Mouse (Mus musculus) G1E (cell line): ENCODE results near the gene Abca1. TPM values are rescaled to one million over a fixed set of nuclear protein-coding genes. Genes with fewer than 3 reads are reported as not detected.

ENCODE experiments used
- ATAC-seq: 2 replicates; pipeline ENCODE4 v1.8.0; 2016; ENCODE audit warnings: mild to moderate bottlenecking; ENCODE audit not compliant: insufficient number of reproducible peaks, poor library complexity, low FRiP score, severe bottlenecking; ENCODE audit errors: extremely low read depth
- DNase-seq: peaks from one replicate; pipeline ENCODE4 v3.0.0; 2012; ENCODE audit warnings: low spot score
- H3K27me3 ChIP-seq: 2 replicates; pipeline ENCODE4 v1.6.1; 2012; ENCODE audit warnings: mild to moderate bottlenecking, low read length, inconsistent platforms; ENCODE audit not compliant: insufficient read depth
- H3K36me3 ChIP-seq: replicated peaks from 2 replicates; pipeline ENCODE3; 2012; ENCODE audit warnings: mild to moderate bottlenecking, inconsistent platforms
- H3K4me1 ChIP-seq: 2 replicates; pipeline ENCODE4 v1.6.1; 2012; ENCODE audit warnings: low read depth, low read length, inconsistent platforms, mixed read lengths; ENCODE audit not compliant: insufficient read depth
- H3K4me3 ChIP-seq: 2 replicates; pipeline ENCODE4 v1.5.1; 2012; ENCODE audit warnings: low read depth, mild to moderate bottlenecking, inconsistent platforms, low read length, moderate library complexity, mixed read lengths
- H3K9me3 ChIP-seq: replicated peaks from 2 replicates; pipeline ENCODE4 v1.6.1; 2012; ENCODE audit warnings: inconsistent platforms
- CTCF ChIP-seq: IDR thresholded peaks from 2 replicates; pipeline ENCODE4 v1.5.1; 2012; ENCODE audit warnings: low read depth, low read length, inconsistent platforms, mixed read lengths
- GATA1 ChIP-seq: IDR thresholded peaks from 2 replicates; pipeline ENCODE4 v1.6.1; 2012; ENCODE audit warnings: borderline replicate concordance, low read length, inconsistent platforms, mixed read lengths
- GATA2 ChIP-seq: IDR thresholded peaks from 2 replicates; pipeline ENCODE4 v1.6.1; 2012; ENCODE audit warnings: low read depth, low read length, inconsistent platforms, borderline replicate concordance
- POLR2AphosphoS5 ChIP-seq: IDR thresholded peaks from 2 replicates; pipeline ENCODE4 v1.6.1; 2012; ENCODE audit warnings: low read depth, low read length, inconsistent platforms; ENCODE audit not compliant: insufficient replicate concordance
- TAL1 ChIP-seq: conservative IDR thresholded peaks from 2 replicates; pipeline ENCODE4 v1.6.1; 2012; ENCODE audit warnings: low read depth, low read length, inconsistent platforms, mixed read lengths
- polyA plus RNA-seq: library from polyadenylated mRNA; stranded (reverse); fragments of >175 nt; gene quantifications from 2 replicates; pipeline ENCODE4 v1.2.3, GENCODE M21; 2012
- total RNA-seq, 2 experiments: library from RNA; stranded (forward) in 1 of 2; stranded (reverse) in 1 of 2; fragments of 200-1000 nt in 1 of 2; fragments of >200 nt in 1 of 2; fragmentation: Nextera tagmentation in 1 of 2; gene quantifications; 2 replicates each; pipeline ENCODE4 v1.2.3; 2014 to 2017

Abca1 gene
- total and polyA plus RNA-seq, 3 experiments = 2.1 to 23.0 (median 4.6) TPM

DNA sequence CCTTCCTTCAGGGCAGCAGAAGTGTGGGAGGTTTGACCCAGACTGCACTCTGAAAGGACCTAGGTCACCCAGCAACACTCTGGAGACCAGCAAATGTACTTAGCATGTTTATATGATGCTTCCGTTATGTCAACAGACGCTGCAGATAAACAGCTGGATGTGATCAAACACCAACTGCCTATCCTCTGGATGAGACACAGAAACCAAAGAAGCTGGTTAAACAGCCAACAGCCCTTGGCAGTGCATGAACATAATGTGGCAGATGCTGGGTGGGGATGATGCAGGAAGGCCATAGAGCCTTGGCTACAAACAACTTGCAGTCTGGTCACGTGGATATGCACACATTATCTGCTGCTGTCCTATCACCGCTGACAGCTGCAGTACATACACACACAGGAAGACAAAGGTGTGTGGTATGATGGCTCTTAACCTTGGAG lies 47.8 kb downstream of the Abca1 start:
- Histone ChIP-seq H3K27me3 (no peaks in the 10 kb centered on the region), H3K36me3 (peaks cover 81% of the 10 kb centered on the region), H3K4me1 (peaks cover 43% of the 10 kb centered on the region), H3K9me3 (no peaks in the 10 kb centered on the region), H3K4me3 (no peak overlapping the region)
- TF ChIP-seq CTCF (no peak), GATA2 (no peak), GATA1 (no peak), TAL1 (no peak), POLR2AphosphoS5 (no peak)
- DNase-seq = no peak
- peak; percentile 41 for ATAC-seq

DNA sequence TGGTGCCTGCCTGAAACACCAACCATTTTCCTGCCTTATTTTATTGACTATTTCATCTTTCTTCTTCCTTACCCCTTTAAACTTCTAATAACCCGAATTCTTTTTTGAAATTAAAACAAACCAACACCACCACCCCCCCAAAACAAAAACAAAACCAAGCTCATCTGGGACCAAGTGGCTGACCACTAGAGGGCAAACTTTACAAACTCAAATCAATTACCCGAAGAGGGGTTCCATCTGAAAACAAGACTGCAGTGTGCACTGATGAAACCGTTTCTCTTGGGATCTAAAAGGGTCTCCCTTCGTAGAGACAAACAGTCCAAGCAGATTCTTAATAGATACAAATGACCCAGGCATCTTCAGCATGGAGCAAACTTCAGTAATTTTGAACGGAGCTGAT lies 49.3 kb downstream of the Abca1 start:
- DNase-seq = no peak
- Histone ChIP-seq H3K4me3 (no peak overlapping the region), H3K9me3 (no peaks in the 10 kb centered on the region), H3K36me3 (peaks cover 82% of the 10 kb centered on the region), H3K27me3 (no peaks in the 10 kb centered on the region), H3K4me1 (peaks cover 27% of the 10 kb centered on the region)
- ATAC-seq = no peak
- TF ChIP-seq GATA2 (no peak), GATA1 (no peak), CTCF (no peak), TAL1 (no peak), POLR2AphosphoS5 (no peak)

DNA sequence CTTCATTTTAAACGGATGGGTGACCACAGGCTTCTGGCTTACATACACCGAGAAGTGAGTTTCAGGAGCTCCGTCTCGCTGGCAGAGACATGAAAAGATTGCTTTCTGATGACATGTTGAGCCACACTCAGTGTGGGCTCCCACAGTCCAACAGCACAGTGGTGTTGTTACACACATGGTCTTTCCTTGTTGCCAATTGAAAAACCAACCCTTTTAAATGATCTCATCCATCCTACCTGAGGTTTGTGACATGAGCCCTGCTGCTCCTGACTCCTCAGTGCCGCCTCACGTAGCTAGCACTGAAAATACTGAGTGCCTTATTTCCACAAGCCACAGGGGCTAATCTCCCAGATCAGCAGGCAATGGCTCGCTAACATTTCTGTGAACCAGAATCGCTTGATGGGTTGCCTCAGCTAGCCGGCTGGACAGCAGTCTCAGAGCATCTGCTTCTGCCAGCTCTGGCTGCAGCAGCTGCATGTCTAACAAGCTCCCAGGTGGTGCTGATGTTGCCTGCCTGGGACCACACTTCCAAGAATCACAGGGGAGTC lies 50.2 kb downstream of the Abca1 start:
- no peak for DNase-seq
- Histone ChIP-seq H3K27me3 (no peaks in the 10 kb centered on the region), H3K9me3 (no peaks in the 10 kb centered on the region), H3K36me3 (peaks cover 80% of the 10 kb centered on the region), H3K4me3 (no peak overlapping the region), H3K4me1 (peaks cover 19% of the 10 kb centered on the region)
- TF ChIP-seq TAL1 (no peak), CTCF (no peak), GATA2 (no peak), POLR2AphosphoS5 (no peak), GATA1 (no peak)
- ATAC-seq = no peak

DNA sequence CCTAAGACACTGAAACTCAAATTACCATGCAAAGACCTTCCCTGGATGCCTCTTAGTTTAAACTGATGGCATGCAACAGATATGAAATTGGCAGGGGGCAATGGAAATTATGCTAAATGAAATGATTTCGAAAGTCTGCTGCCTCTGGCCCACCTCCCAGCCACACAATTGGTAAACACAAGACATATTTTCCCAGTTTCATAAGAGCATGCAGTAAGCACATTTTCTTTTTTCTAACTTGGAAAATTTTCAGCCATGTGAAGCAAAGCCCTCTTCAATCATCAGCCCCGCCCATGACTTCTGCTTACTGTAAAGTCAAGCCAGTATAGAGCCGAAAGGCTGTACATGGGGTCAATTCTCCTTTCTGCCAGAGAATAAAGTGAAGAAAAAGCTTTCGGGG lies 51.5 kb downstream of the Abca1 start:
- no peak for TF ChIP-seq POLR2AphosphoS5
- no peak for TF ChIP-seq GATA1
- TF ChIP-seq TAL1 = no peak
- TF ChIP-seq CTCF = no peak
- TF ChIP-seq GATA2 = no peak

DNA sequence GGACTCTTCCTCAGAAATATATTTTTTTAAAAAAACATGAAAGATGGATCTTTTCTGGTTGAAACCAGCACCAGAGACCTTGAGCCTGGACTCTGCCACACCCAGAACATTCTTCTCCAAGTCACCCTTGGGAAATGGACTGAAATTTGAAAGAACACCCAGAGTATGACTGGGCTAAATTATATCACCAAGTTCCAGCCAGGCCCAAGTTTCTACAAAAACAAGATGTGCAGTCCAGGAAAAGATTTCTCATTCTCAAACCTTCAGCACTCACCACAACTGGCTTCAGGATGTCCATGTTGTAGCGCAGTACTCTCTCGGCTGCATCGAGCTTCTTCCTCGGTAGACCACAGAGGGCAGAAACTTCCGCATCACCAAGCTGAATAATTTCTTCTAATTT lies 53.0 kb downstream of the Abca1 start:
- Histone ChIP-seq H3K4me1 (peaks cover 10% of the 10 kb centered on the region), H3K27me3 (no peaks in the 10 kb centered on the region), H3K36me3 (peaks cover 71% of the 10 kb centered on the region), H3K4me3 (no peak overlapping the region), H3K9me3 (no peaks in the 10 kb centered on the region)
- ATAC-seq (no peak), DNase-seq (no peak)
- TF ChIP-seq POLR2AphosphoS5 = no peak
- TF ChIP-seq GATA2 = no peak
- no peak for TF ChIP-seq CTCF
- no peak for TF ChIP-seq TAL1
- no peak for TF ChIP-seq GATA1

More for the DNA sequence above, 51.5 kb downstream of the Abca1 start:
- no peak overlapping the region for H3K4me3 ChIP-seq
- ATAC-seq (no peak), DNase-seq (no peak)
- H3K9me3 ChIP-seq = no peaks in the 10 kb centered on the region
- peaks cover 75% of the 10 kb centered on the region for H3K36me3 ChIP-seq
- H3K4me1 ChIP-seq = peaks cover 21% of the 10 kb centered on the region
- H3K27me3 ChIP-seq = no peaks in the 10 kb centered on the region

DNA sequence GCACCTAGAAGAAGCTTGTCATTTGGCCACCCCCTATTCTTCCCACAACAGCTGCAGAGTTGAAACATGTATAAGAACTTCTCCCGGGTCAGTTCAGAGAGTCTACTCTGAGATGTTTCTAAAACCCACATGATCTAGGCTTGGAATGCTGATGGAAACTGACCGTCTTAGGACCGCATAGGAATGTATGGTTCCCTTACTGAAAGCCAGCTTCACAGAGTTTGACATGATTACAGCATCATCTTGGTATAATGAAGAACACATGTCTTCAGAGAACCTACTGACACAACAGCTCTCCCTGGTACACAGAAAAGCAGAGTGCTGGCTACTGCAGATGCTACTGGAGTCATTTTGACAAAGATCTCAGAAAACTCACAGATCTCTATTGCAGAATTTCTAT lies 53.6 kb downstream of the Abca1 start:
- no peaks in the 10 kb centered on the region for H3K27me3 ChIP-seq
- ATAC-seq (no peak), DNase-seq (no peak)
- H3K36me3 ChIP-seq = peaks cover 72% of the 10 kb centered on the region
- no peak overlapping the region for H3K4me3 ChIP-seq
- H3K9me3 ChIP-seq = no peaks in the 10 kb centered on the region
- TF ChIP-seq TAL1 (no peak), POLR2AphosphoS5 (no peak), CTCF (no peak), GATA1 (no peak), GATA2 (no peak)
- peaks cover 9% of the 10 kb centered on the region for H3K4me1 ChIP-seq

DNA sequence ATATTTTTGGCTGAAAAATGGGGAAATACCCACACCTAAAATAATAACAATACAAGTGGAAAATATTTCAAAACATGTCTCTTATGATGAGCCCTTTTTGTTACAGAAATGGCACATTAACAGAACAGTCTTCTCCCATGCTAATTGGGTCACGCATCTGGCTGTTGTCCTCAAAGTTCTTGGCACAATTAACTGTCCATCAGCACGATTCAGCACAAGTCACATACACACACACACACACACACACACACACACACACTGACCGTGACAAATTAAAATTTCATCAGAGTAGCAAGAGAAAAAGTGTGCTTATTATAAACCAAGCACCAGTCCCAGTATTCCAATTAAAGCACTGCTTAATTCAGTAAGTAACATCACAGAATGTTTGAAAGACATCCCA lies 55.1 kb downstream of the Abca1 start:
- peaks cover 72% of the 10 kb centered on the region for H3K36me3 ChIP-seq
- H3K9me3 ChIP-seq = no peaks in the 10 kb centered on the region
- H3K27me3 ChIP-seq = no peaks in the 10 kb centered on the region
- TF ChIP-seq CTCF (no peak), GATA1 (no peak), TAL1 (no peak), GATA2 (no peak), POLR2AphosphoS5 (no peak)
- no peak overlapping the region for H3K4me3 ChIP-seq
- ATAC-seq (no peak), DNase-seq (no peak)
- H3K4me1 ChIP-seq = 0 out of 2 replicates have a peak, but pooled peaks cover 2% of the 10 kb centered on the region
